Mouse (Mus musculus): ENCODE measurements around the gene Cnn2.

Cnn2 gene

GRCm38 (mm10) chr10:79991548-79991947, 3.2 kb downstream of the Cnn2 start:
- DNase-seq (ENCODE audit: low read depth, low spot score), result no peak

GRCm38 (mm10) chr10:79994397-79995115, 6.2 kb downstream of the Cnn2 start:
- Histone ChIP-seq H3K27me3 (ENCODE audit: control insufficient read depth, insufficient read depth, low read length, poor library complexity, severe bottlenecking) (no peaks in the 10 kb centered on the region), H3K36me3 (ENCODE audit: control insufficient read depth, insufficient read depth, low read length, poor library complexity, severe bottlenecking) (peaks cover 16% of the 10 kb centered on the region)
- peak; percentile 47 for DNase-seq (ENCODE audit: low read depth, low spot score)

More at GRCm38 (mm10) chr10:79991548-79991947, 3.2 kb downstream of the Cnn2 start:
- H3K27me3 ChIP-seq (ENCODE audit: control insufficient read depth, insufficient read depth, low read length, poor library complexity, severe bottlenecking), result no peaks in the 10 kb centered on the region
- peaks cover 16% of the 10 kb centered on the region for H3K36me3 ChIP-seq (ENCODE audit: control insufficient read depth, insufficient read depth, low read length, poor library complexity, severe bottlenecking)

- H3K27me3 ChIP-seq (ENCODE audit: control insufficient read depth, insufficient read depth, low read length, poor library complexity, severe bottlenecking), result no peaks in the 10 kb centered on the region
- H3K36me3 ChIP-seq (ENCODE audit: control insufficient read depth, insufficient read depth, low read length, poor library complexity, severe bottlenecking), result peaks cover 16% of the 10 kb centered on the region
- DNase-seq (ENCODE audit: low read depth, low spot score), result no peak
Observed at GRCm38 (mm10) chr10:79995636-79996035, 7.3 kb downstream of the Cnn2 start.

- DNase-seq (ENCODE audit: low read depth, low spot score), result peak; percentile 97
- H3K36me3 ChIP-seq (ENCODE audit: control insufficient read depth, insufficient read depth, low read length, poor library complexity, severe bottlenecking), result peaks cover 15% of the 10 kb centered on the region
- no peaks in the 10 kb centered on the region for H3K27me3 ChIP-seq (ENCODE audit: control insufficient read depth, insufficient read depth, low read length, poor library complexity, severe bottlenecking)
Observed at GRCm38 (mm10) chr10:79996272-79997033, 8.1 kb downstream of the Cnn2 start, which contains the start of gene Abca7. Gene Abca7, plus strand, starts transcription at chr10:79996494.

GRCm38 (mm10) chr10:79997034-79997760, 8.8 kb downstream of the Cnn2 start:
- H3K27me3 ChIP-seq (ENCODE audit: control insufficient read depth, insufficient read depth, low read length, poor library complexity, severe bottlenecking), result no peaks in the 10 kb centered on the region
- H3K36me3 ChIP-seq (ENCODE audit: control insufficient read depth, insufficient read depth, low read length, poor library complexity, severe bottlenecking), result peaks cover 11% of the 10 kb centered on the region
- DNase-seq (ENCODE audit: low read depth, low spot score), result peak; percentile 59

- H3K36me3 ChIP-seq (ENCODE audit: control insufficient read depth, insufficient read depth, low read length, poor library complexity, severe bottlenecking), result peaks cover 6% of the 10 kb centered on the region; the same call in 1 of the 2 replicates
- H3K27me3 ChIP-seq (ENCODE audit: control insufficient read depth, insufficient read depth, low read length, poor library complexity, severe bottlenecking), result no peaks in the 10 kb centered on the region
- no peak for DNase-seq (ENCODE audit: low read depth, low spot score)
Observed at GRCm38 (mm10) chr10:79997819-79998218, 9.4 kb downstream of the Cnn2 start.

GRCm38 (mm10) chr10:80001945-80002344, 13.6 kb downstream of the Cnn2 start:
- Histone ChIP-seq H3K27me3 (ENCODE audit: control insufficient read depth, insufficient read depth, low read length, poor library complexity, severe bottlenecking) (no peaks in the 10 kb centered on the region), H3K36me3 (ENCODE audit: control insufficient read depth, insufficient read depth, low read length, poor library complexity, severe bottlenecking) (peaks cover 3% of the 10 kb centered on the region; the same call in 1 of the 2 replicates)
- DNase-seq (ENCODE audit: low read depth, low spot score), result no peak

GRCm38 (mm10) chr10:80002829-80003228, 14.4 kb downstream of the Cnn2 start:
- no peak for DNase-seq (ENCODE audit: low read depth, low spot score)
- peaks cover 3% of the 10 kb centered on the region for H3K36me3 ChIP-seq (ENCODE audit: control insufficient read depth, insufficient read depth, low read length, poor library complexity, severe bottlenecking)
- H3K27me3 ChIP-seq (ENCODE audit: control insufficient read depth, insufficient read depth, low read length, poor library complexity, severe bottlenecking), result no peaks in the 10 kb centered on the region

- no peak for DNase-seq (ENCODE audit: low read depth, low spot score)
- Histone ChIP-seq H3K27me3 (ENCODE audit: control insufficient read depth, insufficient read depth, low read length, poor library complexity, severe bottlenecking) (no peaks in the 10 kb centered on the region), H3K36me3 (ENCODE audit: control insufficient read depth, insufficient read depth, low read length, poor library complexity, severe bottlenecking) (peaks cover 4% of the 10 kb centered on the region)
Observed at GRCm38 (mm10) chr10:80003374-80004232, 15.2 kb downstream of the Cnn2 start.

GRCm38 (mm10) chr10:80004233-80004705, 15.9 kb downstream of the Cnn2 start:
- H3K27me3 ChIP-seq (ENCODE audit: control insufficient read depth, insufficient read depth, low read length, poor library complexity, severe bottlenecking), result no peaks in the 10 kb centered on the region
- DNase-seq (ENCODE audit: low read depth, low spot score), result no peak
- H3K36me3 ChIP-seq (ENCODE audit: control insufficient read depth, insufficient read depth, low read length, poor library complexity, severe bottlenecking), result peaks cover 6% of the 10 kb centered on the region

- peaks cover 14% of the 10 kb centered on the region for H3K36me3 ChIP-seq (ENCODE audit: control insufficient read depth, insufficient read depth, low read length, poor library complexity, severe bottlenecking)
- DNase-seq (ENCODE audit: low read depth, low spot score), result no peak
- H3K27me3 ChIP-seq (ENCODE audit: control insufficient read depth, insufficient read depth, low read length, poor library complexity, severe bottlenecking), result no peaks in the 10 kb centered on the region
Observed at GRCm38 (mm10) chr10:80011740-80012139, 23.4 kb downstream of the Cnn2 start.

GRCm38 (mm10) chr10:80013609-80014008, 25.2 kb downstream of the Cnn2 start:
- no peaks in the 10 kb centered on the region for H3K27me3 ChIP-seq (ENCODE audit: control insufficient read depth, insufficient read depth, low read length, poor library complexity, severe bottlenecking)
- H3K36me3 ChIP-seq (ENCODE audit: control insufficient read depth, insufficient read depth, low read length, poor library complexity, severe bottlenecking), result peaks cover 12% of the 10 kb centered on the region
- no peak for DNase-seq (ENCODE audit: low read depth, low spot score)

- Histone ChIP-seq H3K27me3 (ENCODE audit: control insufficient read depth, insufficient read depth, low read length, poor library complexity, severe bottlenecking) (no peaks in the 10 kb centered on the region), H3K36me3 (ENCODE audit: control insufficient read depth, insufficient read depth, low read length, poor library complexity, severe bottlenecking) (peaks cover 11% of the 10 kb centered on the region; the same call in 1 of the 2 replicates)
- DNase-seq (ENCODE audit: low read depth, low spot score), result peak; percentile 50
Observed at GRCm38 (mm10) chr10:80014484-80015290, 26.3 kb downstream of the Cnn2 start.
